Mouse (Mus musculus) myocyte (in vitro differentiated cells): Measurements from ENCODE around the gene Csrnp2.

Experiments used
- E2F4 ChIP-seq: IDR thresholded peaks from one replicate; pipeline ENCODE4 v1.6.1; 2011; ENCODE audit warnings: mild to moderate bottlenecking, control low read depth, moderate library complexity; ENCODE audit not compliant: insufficient read depth
- MAX ChIP-seq: IDR thresholded peaks from one replicate; pipeline ENCODE4 v1.6.1; 2011; ENCODE audit warnings: low read depth, mild to moderate bottlenecking, control low read depth
- MYOG ChIP-seq, 3 experiments: IDR thresholded peaks; one replicate each; pipeline ENCODE4 v1.6.1; 2011; ENCODE audit warnings: control low read depth in 2 of 3, low read depth in 2 of 3, mild to moderate bottlenecking in 2 of 3; ENCODE audit not compliant: insufficient read length in 2 of 3, control insufficient read depth in 1 of 3, insufficient read depth in 1 of 3
- POLR2A ChIP-seq: IDR thresholded peaks from one replicate; pipeline ENCODE4 v1.6.1; 2011; ENCODE audit warnings: low read depth, mild to moderate bottlenecking, control low read depth, moderate library complexity; ENCODE audit not compliant: insufficient read length
- POLR2AphosphoS2 ChIP-seq: IDR thresholded peaks from one replicate; pipeline ENCODE4 v1.6.1; 2011; ENCODE audit warnings: low read depth, control low read depth; ENCODE audit not compliant: insufficient read length
- USF1 ChIP-seq: IDR thresholded peaks from one replicate; pipeline ENCODE4 v1.6.1; 2011; ENCODE audit warnings: low read depth, mild to moderate bottlenecking, control low read depth, moderate library complexity

- TF ChIP-seq E2F4 (no peak), MAX (no peak), POLR2A (no peak), MYOG (IDR thresholded peaks at IDR 0.05; ENCODE audit: control insufficient read depth in 1 of 3, insufficient read depth in 1 of 3, insufficient read length in 2 of 3, low read depth in 2 of 3) (no peak), USF1 (no peak), POLR2AphosphoS2 (no peak)
Observed at GRCm38 (mm10) chr15:100465432-100465831, 29.9 kb downstream of the Csrnp2 start.
